Mouse (Mus musculus): ENCODE measurements around the gene Mrps18b.

DNA sequence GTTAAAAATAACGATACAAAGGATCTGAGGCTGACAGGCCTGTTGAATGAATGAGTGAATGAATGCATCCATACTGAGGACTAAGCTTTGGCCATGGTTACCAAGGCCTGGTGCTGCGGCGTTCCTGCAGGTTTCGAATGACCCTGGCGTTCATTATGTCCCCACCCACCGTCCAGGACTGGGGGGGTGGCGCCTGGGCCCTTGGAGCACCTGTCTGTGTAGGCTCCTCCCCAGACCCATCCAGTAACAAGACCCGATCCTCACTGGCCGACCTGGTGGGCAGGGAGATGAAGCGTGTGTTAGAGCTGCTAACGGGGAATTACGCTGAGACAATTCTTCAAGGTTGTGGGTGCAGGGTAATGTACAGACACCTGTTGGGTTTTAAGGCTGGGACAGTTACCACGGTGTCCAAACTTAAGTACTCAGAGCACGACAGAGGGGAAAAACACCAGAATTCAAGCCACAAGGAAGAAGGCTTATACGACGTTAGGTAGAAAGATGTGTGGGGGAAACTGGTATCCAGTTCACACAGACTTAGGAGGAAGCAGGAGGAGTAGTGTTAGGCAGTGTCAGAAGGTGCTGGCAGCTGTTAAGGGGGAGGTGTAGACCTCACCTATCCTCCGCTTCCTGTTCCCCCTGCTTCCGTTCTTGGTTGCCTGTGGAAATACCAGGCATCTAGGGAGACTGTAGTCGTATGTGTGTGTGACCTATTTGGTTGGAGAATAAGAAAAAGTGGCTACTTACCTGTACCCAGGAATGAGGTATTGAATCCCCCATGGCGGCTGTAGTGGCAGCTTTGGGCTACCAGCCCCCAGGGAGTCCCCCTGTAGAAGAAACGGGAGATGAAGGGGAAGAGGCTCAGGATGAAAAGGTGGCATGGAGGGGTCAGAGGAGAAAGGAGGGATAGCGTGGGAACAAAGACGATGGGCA lies 18.3 kb downstream of the Mrps18b start:
- TF ChIP-seq POLR2A (IDR thresholded peaks at IDR 0.05; ENCODE audit: borderline replicate concordance, insufficient read depth, low read length) (no peak), CTCF (IDR thresholded peaks at IDR 0.05; ENCODE audit: borderline replicate concordance, insufficient read depth, low read depth, low read length) (no peak)
